In genomic region chr15:102942739-102943467, GRCm38 (mm10) we compare ENCODE assay signal across 12 mouse cellular contexts. TPM values are rescaled to one million over a fixed set of nuclear protein-coding genes. Genes with fewer than 3 reads are reported as not detected.
DNase-seq lines count a peak whose midpoint lies in the region; ATAC-seq and TF ChIP-seq lines count a peak whose summit lies in the region.
"Had no signal": no experiment of that assay in that cellular context is flagged by ENCODE, and none has a peak within 500 bp of the region (broad histone marks: within the 10 kb centered on the region; RNA-seq: fewer than 3 reads in every experiment).

No protein-coding gene starts in this region.

- H3K36me3 ChIP-seq in midbrain, postnatal 0 days (ENCODE audit: insufficient read depth, low read length), result no peaks in the 10 kb centered on the region

- H3K9me3 ChIP-seq in midbrain, postnatal 0 days (ENCODE audit: low read length), result no peaks in the 10 kb centered on the region

- peak; percentile 73 to 81 for DNase-seq in kidney, postnatal 4 days
- DNase-seq in kidney, adult 9 months, result no peak
- DNase-seq in adipocyte (ENCODE audit: low spot score), result peak; percentile 29
- peak; percentile 52 for DNase-seq in heart, postnatal 4 days
- DNase-seq in midbrain, postnatal 0 days (ENCODE audit: low spot score), result no peak
- DNase-seq: layer of hippocampus, adult 9-11 months had no signal

- H3K4me3 ChIP-seq in midbrain, postnatal 0 days (ENCODE audit: low read depth, low read length), result peak overlapping the region; percentile 16; the same call in 1 of the 2 replicates

- H3K27ac ChIP-seq in midbrain, postnatal 0 days (ENCODE audit: low read depth, low read length), result no peak overlapping the region

- peak overlapping the region; percentile 4; the same call in 1 of the 2 replicates for H3K4me2 ChIP-seq in midbrain, postnatal 0 days (ENCODE audit: low read depth, low read length, poor library complexity, severe bottlenecking)

- peaks cover 96% of the 10 kb centered on the region for H3K27me3 ChIP-seq in midbrain, postnatal 0 days (ENCODE audit: insufficient read depth, low read length)

- no peak for ATAC-seq in midbrain, postnatal 0 days (ENCODE audit: low FRiP score)
- ATAC-seq in frontal cortex, adult (ENCODE audit: low TSS enrichment), result no peak
- no peak for ATAC-seq in inflammation-experienced regulatory T-cells, adult 6 months
- ATAC-seq in granulocyte monocyte progenitor cell, adult 5-6 weeks (replicated peaks; ENCODE audit: poor library complexity, severe bottlenecking), result no peak
- ATAC-seq: activated CD4-positive, CD25-positive, alpha-beta regulatory T cell, adult 4 months had no signal

- H3K9ac ChIP-seq in midbrain, postnatal 0 days (replicated peaks; ENCODE audit: low read length, poor library complexity, severe bottlenecking), result no peak overlapping the region

- TF ChIP-seq CTCF in midbrain, postnatal 0 days (IDR thresholded peaks at IDR 0.05), result peak; percentile 40; the same call in 1 of the 2 replicates

- H3K4me1 ChIP-seq in midbrain, postnatal 0 days (ENCODE audit: insufficient read depth, low read length), result no peaks in the 10 kb centered on the region

- under 1% methylated on average over 44 of the region's 53 CpGs for WGBS in midbrain, postnatal 0 days

RNA-seq across cellular contexts. Expression of gene Hoxc12, which starts 6.3 kb away (rescaled TPM):
- total RNA-seq in heart, postnatal 4 days (2021), result not detected
- not detected in 2 replicates for total RNA-seq in midbrain, postnatal 0 days (2014; rRNA removed)
- not detected in 2 replicates for polyA plus RNA-seq in midbrain, postnatal 0 days (2015; fragmentation: Nextera tagmentation; extraction: Ambion mirVana)
- polyA plus RNA-seq in inflammation-experienced regulatory T-cells, adult 6 months (2017; shearing (Covaris generic)), result not detected
- total RNA-seq in granulocyte monocyte progenitor cell, adult 5-6 weeks (2014; fragmentation: Nextera tagmentation), result not detected in 2 replicates
- total RNA-seq in granulocyte monocyte progenitor cell, adult 5-6 weeks (2017), result not detected in 2 replicates
- polyA plus RNA-seq: activated CD4-positive, CD25-positive, alpha-beta regulatory T cell, adult 4 months; cortical plate, adult 2 months; spleen, adult 2 months had no signal

RNA-seq across cellular contexts. Expression of gene Hoxc11, which starts 11.3 kb away (rescaled TPM):
- not detected for total RNA-seq in heart, postnatal 4 days (2021)
- not detected in 2 replicates for total RNA-seq in midbrain, postnatal 0 days (2014; rRNA removed)
- polyA plus RNA-seq in midbrain, postnatal 0 days (2015; fragmentation: Nextera tagmentation; extraction: Ambion mirVana), result not detected in 2 replicates
- polyA plus RNA-seq in inflammation-experienced regulatory T-cells, adult 6 months (2017; shearing (Covaris generic)), result not detected
- not detected in 2 replicates for total RNA-seq in granulocyte monocyte progenitor cell, adult 5-6 weeks (2014; fragmentation: Nextera tagmentation)
- not detected in 2 replicates for total RNA-seq in granulocyte monocyte progenitor cell, adult 5-6 weeks (2017)
- polyA plus RNA-seq: activated CD4-positive, CD25-positive, alpha-beta regulatory T cell, adult 4 months; cortical plate, adult 2 months; spleen, adult 2 months had no signal

RNA-seq across cellular contexts. Expression of gene Hoxc13, which starts 22.0 kb away (rescaled TPM):
- not detected for total RNA-seq in heart, postnatal 4 days (2021)
- total RNA-seq in midbrain, postnatal 0 days (2014; rRNA removed), result 0.16 TPM in 1 of 2 replicates, not detected in the other
- polyA plus RNA-seq in midbrain, postnatal 0 days (2015; fragmentation: Nextera tagmentation; extraction: Ambion mirVana), result not detected in 2 replicates
- polyA plus RNA-seq in inflammation-experienced regulatory T-cells, adult 6 months (2017; shearing (Covaris generic)), result not detected
- total RNA-seq in granulocyte monocyte progenitor cell, adult 5-6 weeks (2014; fragmentation: Nextera tagmentation), result not detected in 2 replicates
- not detected in 2 replicates for total RNA-seq in granulocyte monocyte progenitor cell, adult 5-6 weeks (2017)
- polyA plus RNA-seq: activated CD4-positive, CD25-positive, alpha-beta regulatory T cell, adult 4 months; cortical plate, adult 2 months; spleen, adult 2 months had no signal

RNA-seq across cellular contexts. Expression of gene Hoxc10, which starts 23.7 kb away (rescaled TPM):
- not detected for total RNA-seq in heart, postnatal 4 days (2021)
- total RNA-seq in midbrain, postnatal 0 days (2014; rRNA removed), result not detected in 2 replicates
- not detected in 2 replicates for polyA plus RNA-seq in midbrain, postnatal 0 days (2015; fragmentation: Nextera tagmentation; extraction: Ambion mirVana)
- polyA plus RNA-seq in inflammation-experienced regulatory T-cells, adult 6 months (2017; shearing (Covaris generic)), result not detected
- not detected in 2 replicates for total RNA-seq in granulocyte monocyte progenitor cell, adult 5-6 weeks (2014; fragmentation: Nextera tagmentation)
- total RNA-seq in granulocyte monocyte progenitor cell, adult 5-6 weeks (2017), result not detected in 2 replicates
- polyA plus RNA-seq: activated CD4-positive, CD25-positive, alpha-beta regulatory T cell, adult 4 months; cortical plate, adult 2 months; spleen, adult 2 months had no signal

RNA-seq across cellular contexts. Expression of gene Hoxc5, which starts 24.3 kb away (rescaled TPM):
- not detected for total RNA-seq in heart, postnatal 4 days (2021)
- total RNA-seq in midbrain, postnatal 0 days (2014; rRNA removed), result 0.88 TPM in 1 of 2 replicates, not detected in the other
- not detected in 2 replicates for polyA plus RNA-seq in midbrain, postnatal 0 days (2015; fragmentation: Nextera tagmentation; extraction: Ambion mirVana)
- not detected for polyA plus RNA-seq in inflammation-experienced regulatory T-cells, adult 6 months (2017; shearing (Covaris generic))
- total RNA-seq in granulocyte monocyte progenitor cell, adult 5-6 weeks (2014; fragmentation: Nextera tagmentation), result not detected in 2 replicates
- not detected in 2 replicates for total RNA-seq in granulocyte monocyte progenitor cell, adult 5-6 weeks (2017)
- polyA plus RNA-seq: activated CD4-positive, CD25-positive, alpha-beta regulatory T cell, adult 4 months; cortical plate, adult 2 months had no signal

Comparison
In these comparisons a context has a peak if more than half of its experiments do, and no peak if none do; other contexts are left out.
1. DNase-seq: peak in kidney, postnatal 4 days (2 of 2), adipocyte (single experiment) and heart, postnatal 4 days (single experiment); none in kidney, adult 9 months (single experiment) and midbrain, postnatal 0 days (single experiment).